Mouse (Mus musculus) duodenum, adult 2 months (tissue): ENCODE results near the gene Slc51a. TPM values are rescaled to one million over a fixed set of nuclear protein-coding genes. Genes with fewer than 3 reads are reported as not detected.

Source experiments
- polyA plus RNA-seq: library from polyadenylated mRNA; depleted of rRNA; stranded (reverse); fragments of >200 nt; gene quantifications from 2 replicates; pipeline ENCODE4 v1.2.3, GENCODE M21; 2012; ENCODE audit warnings: low replicate concordance; rRNA removed

The Slc51a gene
- polyA plus RNA-seq = 143 and 387 TPM in 2 replicates

GRCm38 (mm10) chr16:32487234-32488111 lies at the start of gene Slc51a:
Gene Slc51a, minus strand, starts transcription at chr16:32487879.

GRCm38 (mm10) chr16:32495965-32496364 lies 8.3 kb upstream of the Slc51a start, which contains the start of gene Zdhhc19:
Gene Zdhhc19, plus strand, starts transcription at chr16:32496265.

GRCm38 (mm10) chr16:32430474-32431046 lies 57.1 kb downstream of the Slc51a start, which contains the start of gene Pcyt1a:
Gene Pcyt1a, plus strand, starts transcription at chr16:32430921.

Other genes with a start within 250 kb of the Slc51a start
- gene Fbxo45, start 240.7 kb downstream of the Slc51a start, polyA plus RNA-seq = 1.0 and 1.3 TPM in 2 replicates
- gene Wdr53, start 240.7 kb downstream of the Slc51a start, polyA plus RNA-seq = 0.55 and 0.72 TPM in 2 replicates
- gene Smco1, start 216.4 kb downstream of the Slc51a start, polyA plus RNA-seq = not detected in 2 replicates
- gene Rnf168, start 210.4 kb downstream of the Slc51a start, polyA plus RNA-seq = 3.2 and 3.9 TPM in 2 replicates
- 0.50 and 2.0 TPM in 2 replicates for gene Ubxn7, start 155.6 kb downstream of the Slc51a start, polyA plus RNA-seq
- 0.59 TPM in 1 of 2 replicates, not detected in the other for gene Tm4sf19, start 87.4 kb downstream of the Slc51a start, polyA plus RNA-seq
- gene Tctex1d2, start 68.2 kb downstream of the Slc51a start, polyA plus RNA-seq = 0.39 and 2.7 TPM in 2 replicates
- gene Pcyt1a, start 57.0 kb downstream of the Slc51a start, polyA plus RNA-seq = 43.6 and 55.6 TPM in 2 replicates
- gene Zdhhc19, start 8.4 kb upstream of the Slc51a start, polyA plus RNA-seq = 0.81 and 1.1 TPM in 2 replicates
- 2.2 and 3.5 TPM in 2 replicates for gene Tfrc, start 121.0 kb upstream of the Slc51a start, polyA plus RNA-seq
- 99.8 and 173 TPM in 2 replicates for gene Tnk2, start 156.0 kb upstream of the Slc51a start, polyA plus RNA-seq
- 20.8 and 41.7 TPM in 2 replicates for gene Muc4, start 248.0 kb upstream of the Slc51a start, polyA plus RNA-seq